Mouse (Mus musculus) brain, embryonic 14.5 days (tissue): Measurements from ENCODE around the gene Col6a2.

Experiments used
- CTCF ChIP-seq: fragments of 200-500 bp; IDR thresholded peaks from 2 replicates; pipeline ENCODE4 v1.5.1; 2012; ENCODE audit warnings: inconsistent platforms, mild to moderate bottlenecking, moderate library complexity, borderline replicate concordance; ENCODE audit not compliant: insufficient read depth, insufficient read length; ENCODE audit errors: extremely low read depth
- POLR2A ChIP-seq: fragments of 200-500 bp; IDR thresholded peaks from 2 replicates; pipeline ENCODE4 v1.6.1; 2012; ENCODE audit warnings: mild to moderate bottlenecking, inconsistent platforms, borderline replicate concordance; ENCODE audit not compliant: poor library complexity, insufficient read depth, insufficient read length, severe bottlenecking; ENCODE audit errors: extremely low read depth

DNA sequence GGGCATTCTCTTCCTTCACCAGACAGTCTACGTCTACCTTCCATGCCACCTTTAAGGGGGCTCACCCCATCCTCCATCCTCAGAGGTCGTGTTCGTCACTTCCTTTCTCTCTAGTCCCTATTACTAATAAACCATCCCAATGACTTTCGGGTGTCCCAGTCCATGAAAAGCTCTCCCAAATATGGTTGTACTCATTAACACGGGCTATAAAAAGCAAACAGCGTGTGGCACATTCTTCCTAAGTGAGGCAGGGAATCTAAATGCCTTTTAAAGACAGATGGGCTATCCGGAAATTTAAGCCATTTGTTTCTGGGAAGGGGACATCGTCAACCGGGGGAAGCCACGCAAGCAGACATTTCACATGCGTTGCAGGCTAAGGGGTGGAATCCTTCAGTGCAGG, 33.2 kb downstream of the Col6a2 start:
- TF ChIP-seq CTCF (no peak), POLR2A (no peak)
